Comparison of ENCODE assay signal across 11 mouse cellular contexts in the genomic region with DNA sequence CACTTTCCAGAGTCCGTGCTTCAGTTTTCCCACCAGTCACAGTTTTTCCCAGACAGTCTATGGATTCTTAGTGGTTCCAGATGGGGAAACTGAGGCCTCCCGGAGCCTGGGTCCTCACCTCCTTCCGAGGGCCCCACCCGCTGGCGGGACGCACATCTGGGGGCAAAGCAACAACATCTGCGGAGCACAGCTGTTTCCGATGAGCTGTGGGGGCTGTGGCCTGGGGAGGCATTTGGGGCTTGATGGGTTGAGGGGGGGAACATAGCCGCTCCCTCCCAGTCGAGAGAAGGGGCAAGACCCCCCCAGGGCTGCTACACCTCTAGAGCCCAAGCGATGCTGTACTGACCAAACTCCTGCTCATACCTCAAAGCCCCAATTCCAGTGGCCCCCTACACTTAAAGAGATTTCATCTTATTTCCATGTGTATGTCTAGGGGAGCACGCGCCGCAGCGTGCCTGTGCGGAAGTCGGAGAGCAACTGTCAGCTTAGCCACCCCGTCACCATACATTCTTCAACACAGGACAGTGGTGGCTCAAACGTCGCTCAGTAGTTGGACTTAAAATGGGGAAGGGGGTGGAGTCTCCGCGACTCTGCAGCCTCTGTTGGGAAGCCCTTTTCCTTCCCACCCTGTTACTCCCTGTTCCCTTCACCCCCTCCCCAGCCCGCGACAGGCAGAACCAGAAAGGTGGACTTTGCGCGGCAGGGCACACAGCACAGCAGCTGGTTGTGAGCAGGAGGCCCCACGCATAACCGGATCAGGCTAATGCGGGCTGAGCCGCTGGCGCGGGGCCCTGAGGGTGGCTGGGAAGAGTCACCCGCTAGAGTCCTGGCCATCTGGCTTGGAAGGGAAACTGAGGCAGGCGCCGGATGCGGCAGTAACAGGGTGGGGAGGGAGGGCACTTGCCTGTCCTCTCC. TPM values are rescaled to one million over a fixed set of nuclear protein-coding genes. Genes with fewer than 3 reads are reported as not detected.
DNase-seq lines count a peak whose midpoint lies in the region; ATAC-seq and TF ChIP-seq lines count a peak whose summit lies in the region.
"Had no signal": no experiment of that assay in that cellular context is flagged by ENCODE, and none has a peak within 500 bp of the region (broad histone marks: within the 10 kb centered on the region; RNA-seq: fewer than 3 reads in every experiment).

No protein-coding gene starts in this region.

- no peak overlapping the region for H3K4me2 ChIP-seq in forebrain, embryonic 11.5 days (ENCODE audit: low read depth, low read length, severe bottlenecking)
- no peak overlapping the region for H3K4me2 ChIP-seq in forebrain, embryonic 15.5 days (replicated peaks)
- peak overlapping the region; percentile 44 for H3K4me2 ChIP-seq in lung, embryonic 16.5 days (ENCODE audit: low read depth, low read length)
- peak overlapping the region; percentile 40 for H3K4me2 ChIP-seq in intestine, embryonic 16.5 days (ENCODE audit: low read depth, low read length)
- H3K4me2 ChIP-seq: forebrain, embryonic 13.5 days; neural tube, embryonic 12.5 days had no signal

- no peaks in the 10 kb centered on the region for H3K36me3 ChIP-seq in forebrain, embryonic 11.5 days (ENCODE audit: control insufficient read depth, insufficient read depth, low read length)
- no peaks in the 10 kb centered on the region for H3K36me3 ChIP-seq in forebrain, embryonic 15.5 days
- no peaks in the 10 kb centered on the region for H3K36me3 ChIP-seq in lung, embryonic 16.5 days (ENCODE audit: control insufficient read depth, insufficient read depth, low read length)
- H3K36me3 ChIP-seq in intestine, embryonic 16.5 days (ENCODE audit: control insufficient read depth, insufficient read depth, low read length) = no peaks in the 10 kb centered on the region
- H3K36me3 ChIP-seq: neural tube, embryonic 12.5 days had no signal

- no peak for TF ChIP-seq CTCF in layer of hippocampus, adult 2 months (conservative IDR thresholded peaks at IDR 0.05)

- no peak overlapping the region for H3K4me3 ChIP-seq in forebrain, embryonic 11.5 days (ENCODE audit: low read depth, low read length)
- H3K4me3 ChIP-seq in forebrain, embryonic 15.5 days = no peak overlapping the region
- peak overlapping the region; percentile 22 for H3K4me3 ChIP-seq in lung, embryonic 16.5 days (ENCODE audit: low read length)
- H3K4me3 ChIP-seq in intestine, embryonic 16.5 days (ENCODE audit: low read length) = peak overlapping the region; percentile 20
- H3K4me3 ChIP-seq in layer of hippocampus, adult 2 months = no peak overlapping the region
- H3K4me3 ChIP-seq: forebrain, embryonic 13.5 days; neural tube, embryonic 12.5 days had no signal

- H3K4me1 ChIP-seq in forebrain, embryonic 11.5 days (replicated peaks; ENCODE audit: control insufficient read depth, insufficient read depth, low read length) = peaks cover 7% of the 10 kb centered on the region; the same call in 1 of the 2 replicates
- peaks cover 11% of the 10 kb centered on the region for H3K4me1 ChIP-seq in forebrain, embryonic 15.5 days
- H3K4me1 ChIP-seq in lung, embryonic 16.5 days (replicated peaks; ENCODE audit: control insufficient read depth, insufficient read depth, low read length) = peaks cover 24% of the 10 kb centered on the region
- H3K4me1 ChIP-seq in intestine, embryonic 16.5 days (ENCODE audit: control insufficient read depth, insufficient read depth, low read length) = peaks cover 32% of the 10 kb centered on the region

- peaks cover 69% of the 10 kb centered on the region for H3K27me3 ChIP-seq in forebrain, embryonic 11.5 days (ENCODE audit: control insufficient read depth, insufficient read depth, low read length)
- peaks cover 62% of the 10 kb centered on the region for H3K27me3 ChIP-seq in forebrain, embryonic 15.5 days
- H3K27me3 ChIP-seq in lung, embryonic 16.5 days (ENCODE audit: control insufficient read depth, insufficient read depth, low read depth, low read length) = peaks cover 56% of the 10 kb centered on the region
- peaks cover 32% of the 10 kb centered on the region for H3K27me3 ChIP-seq in intestine, embryonic 16.5 days (replicated peaks; ENCODE audit: control insufficient read depth, insufficient read depth, low read length)

- WGBS in forebrain, embryonic 11.5 days = 16% methylated on average over 36 of the region's 36 CpGs
- WGBS in forebrain, embryonic 15.5 days = 17% methylated on average over 36 of the region's 36 CpGs
- 10% methylated on average over 36 of the region's 36 CpGs for WGBS in lung, embryonic 16.5 days
- 19% methylated on average over 36 of the region's 36 CpGs for WGBS in intestine, embryonic 16.5 days

- H3K27ac ChIP-seq in forebrain, embryonic 11.5 days (ENCODE audit: low read depth, low read length) = no peak overlapping the region
- H3K27ac ChIP-seq in forebrain, embryonic 15.5 days (replicated peaks) = no peak overlapping the region
- no peak overlapping the region for H3K27ac ChIP-seq in lung, embryonic 16.5 days (ENCODE audit: low read length)
- H3K27ac ChIP-seq in intestine, embryonic 16.5 days (ENCODE audit: low read length) = no peak overlapping the region
- H3K27ac ChIP-seq in layer of hippocampus, adult 2 months = no peak overlapping the region
- H3K27ac ChIP-seq: forebrain, embryonic 13.5 days; neural tube, embryonic 12.5 days had no signal

- peak; percentile 62 for DNase-seq in forebrain, embryonic 11.5 days (ENCODE audit: low spot score)
- DNase-seq in lung, postnatal 36 days = no peak
- no peak for DNase-seq in layer of hippocampus, adult 2 months (ENCODE audit: low spot score in 2 of 2)
- DNase-seq: cerebellum, adult 18-20 months had no signal

- no peak overlapping the region for H3K9ac ChIP-seq in forebrain, embryonic 11.5 days (ENCODE audit: low read length)
- H3K9ac ChIP-seq in forebrain, embryonic 15.5 days (replicated peaks) = no peak overlapping the region
- H3K9ac ChIP-seq in lung, embryonic 16.5 days (ENCODE audit: low read length) = peak overlapping the region; percentile 20
- peak overlapping the region; percentile 36 for H3K9ac ChIP-seq in intestine, embryonic 16.5 days (ENCODE audit: low read depth, low read length)
- H3K9ac ChIP-seq: forebrain, embryonic 13.5 days; neural tube, embryonic 12.5 days had no signal

- no peaks in the 10 kb centered on the region for H3K9me3 ChIP-seq in forebrain, embryonic 11.5 days (ENCODE audit: control insufficient read depth, low read length)
- H3K9me3 ChIP-seq in forebrain, embryonic 15.5 days = no peaks in the 10 kb centered on the region
- H3K9me3 ChIP-seq in lung, embryonic 16.5 days (ENCODE audit: control insufficient read depth, low read length) = no peaks in the 10 kb centered on the region
- no peaks in the 10 kb centered on the region for H3K9me3 ChIP-seq in intestine, embryonic 16.5 days (ENCODE audit: control insufficient read depth, low read length)
- H3K9me3 ChIP-seq: forebrain, embryonic 13.5 days; neural tube, embryonic 12.5 days had no signal

- ATAC-seq in forebrain, embryonic 11.5 days (replicated peaks; ENCODE audit: low FRiP score) = no peak
- no peak for ATAC-seq in forebrain, embryonic 15.5 days (replicated peaks)
- ATAC-seq in lung, embryonic 16.5 days (ENCODE audit: low read depth) = no peak
- 0 out of 2 replicates have a peak, but pooled peaks have one; percentile 8 for ATAC-seq in intestine, embryonic 16.5 days
- peak; percentile 53 for ATAC-seq in megakaryocyte progenitor cell, adult 5-6 weeks (replicated peaks; ENCODE audit: poor library complexity)
- ATAC-seq in erythroid progenitor cell, adult 5-6 weeks (replicated peaks; ENCODE audit: low FRiP score, poor library complexity, severe bottlenecking) = no peak
- ATAC-seq: forebrain, embryonic 13.5 days had no signal

RNA-seq across cellular contexts. Expression of a gene that starts 2.8 kb away (rescaled TPM):
- polyA plus RNA-seq in forebrain, embryonic 11.5 days (2014; fragmentation: Nextera tagmentation; extraction: Ambion mirVana) = 5.0 and 5.5 TPM in 2 replicates
- 0.97 and 1.2 TPM in 2 replicates for polyA plus RNA-seq in forebrain, embryonic 15.5 days (2015; fragmentation: Nextera tagmentation; extraction: Ambion mirVana)
- 5.1 and 7.3 TPM in 2 replicates for polyA plus RNA-seq in lung, embryonic 16.5 days (2015; fragmentation: Nextera tagmentation; extraction: Ambion mirVana)
- polyA plus RNA-seq in intestine, embryonic 16.5 days (2015; fragmentation: Nextera tagmentation; extraction: Ambion mirVana) = 7.0 and 7.9 TPM in 2 replicates
- total RNA-seq in megakaryocyte progenitor cell, adult 5-6 weeks (2015) = not detected in 2 replicates
- total RNA-seq in megakaryocyte progenitor cell, adult 5-6 weeks (2017) = not detected in 2 replicates
- total RNA-seq in erythroid progenitor cell, adult 5-6 weeks (2015; ENCODE audit: low replicate concordance) = not detected in 2 replicates
- not detected in 2 replicates for total RNA-seq in erythroid progenitor cell, adult 5-6 weeks (2017; ENCODE audit: low replicate concordance)
- total RNA-seq in layer of hippocampus, adult 2 months (2021) = 1 to 10 TPM; 2.5 to 3.3 TPM

RNA-seq across cellular contexts. Expression of a gene that starts 10.0 kb away (rescaled TPM):
- polyA plus RNA-seq in forebrain, embryonic 11.5 days (2014; fragmentation: Nextera tagmentation; extraction: Ambion mirVana) = 40.4 and 43.1 TPM in 2 replicates
- 72.1 and 74.3 TPM in 2 replicates for polyA plus RNA-seq in forebrain, embryonic 15.5 days (2015; fragmentation: Nextera tagmentation; extraction: Ambion mirVana)
- polyA plus RNA-seq in lung, embryonic 16.5 days (2015; fragmentation: Nextera tagmentation; extraction: Ambion mirVana) = 40.8 and 43.6 TPM in 2 replicates
- polyA plus RNA-seq in intestine, embryonic 16.5 days (2015; fragmentation: Nextera tagmentation; extraction: Ambion mirVana) = 37.6 and 40.0 TPM in 2 replicates
- 11.2 and 11.7 TPM in 2 replicates for total RNA-seq in megakaryocyte progenitor cell, adult 5-6 weeks (2015)
- total RNA-seq in megakaryocyte progenitor cell, adult 5-6 weeks (2017) = 19.2 and 20.4 TPM in 2 replicates
- 6.5 and 7.1 TPM in 2 replicates for total RNA-seq in erythroid progenitor cell, adult 5-6 weeks (2015; ENCODE audit: low replicate concordance)
- 3.0 and 5.4 TPM in 2 replicates for total RNA-seq in erythroid progenitor cell, adult 5-6 weeks (2017; ENCODE audit: low replicate concordance)
- total RNA-seq in layer of hippocampus, adult 2 months (2021) = 10 to 100 TPM; 73.9 to 74.4 TPM

RNA-seq across cellular contexts. Expression of a gene that starts 15.5 kb away (rescaled TPM):
- polyA plus RNA-seq in forebrain, embryonic 11.5 days (2014; fragmentation: Nextera tagmentation; extraction: Ambion mirVana) = 1.3 and 1.8 TPM in 2 replicates
- polyA plus RNA-seq in forebrain, embryonic 15.5 days (2015; fragmentation: Nextera tagmentation; extraction: Ambion mirVana) = 0.66 and 0.73 TPM in 2 replicates
- 0.84 and 1.5 TPM in 2 replicates for polyA plus RNA-seq in lung, embryonic 16.5 days (2015; fragmentation: Nextera tagmentation; extraction: Ambion mirVana)
- polyA plus RNA-seq in intestine, embryonic 16.5 days (2015; fragmentation: Nextera tagmentation; extraction: Ambion mirVana) = 0.84 and 1.6 TPM in 2 replicates
- total RNA-seq in megakaryocyte progenitor cell, adult 5-6 weeks (2015) = 2.0 and 3.2 TPM in 2 replicates
- total RNA-seq in megakaryocyte progenitor cell, adult 5-6 weeks (2017) = 0.92 and 1.6 TPM in 2 replicates
- total RNA-seq in erythroid progenitor cell, adult 5-6 weeks (2015; ENCODE audit: low replicate concordance) = not detected in 2 replicates
- not detected in 2 replicates for total RNA-seq in erythroid progenitor cell, adult 5-6 weeks (2017; ENCODE audit: low replicate concordance)
- 1 to 10 TPM in 1 of 2 experiments, under 1 TPM in 1; 0.79 to 1.9 TPM for total RNA-seq in layer of hippocampus, adult 2 months (2021)

RNA-seq across cellular contexts. Expression of a gene that starts 36.7 kb away (rescaled TPM):
- polyA plus RNA-seq in forebrain, embryonic 11.5 days (2014; fragmentation: Nextera tagmentation; extraction: Ambion mirVana) = 14.1 and 21.4 TPM in 2 replicates
- 18.4 and 20.3 TPM in 2 replicates for polyA plus RNA-seq in forebrain, embryonic 15.5 days (2015; fragmentation: Nextera tagmentation; extraction: Ambion mirVana)
- polyA plus RNA-seq in lung, embryonic 16.5 days (2015; fragmentation: Nextera tagmentation; extraction: Ambion mirVana) = 15.4 and 18.2 TPM in 2 replicates
- 15.7 and 16.6 TPM in 2 replicates for polyA plus RNA-seq in intestine, embryonic 16.5 days (2015; fragmentation: Nextera tagmentation; extraction: Ambion mirVana)
- total RNA-seq in megakaryocyte progenitor cell, adult 5-6 weeks (2015) = 8.5 and 12.5 TPM in 2 replicates
- 4.2 and 6.5 TPM in 2 replicates for total RNA-seq in megakaryocyte progenitor cell, adult 5-6 weeks (2017)
- 2.1 and 2.2 TPM in 2 replicates for total RNA-seq in erythroid progenitor cell, adult 5-6 weeks (2015; ENCODE audit: low replicate concordance)
- not detected in 2 replicates for total RNA-seq in erythroid progenitor cell, adult 5-6 weeks (2017; ENCODE audit: low replicate concordance)
- total RNA-seq in layer of hippocampus, adult 2 months (2021) = 10 to 100 TPM; 10.2 to 12.5 TPM

RNA-seq across cellular contexts. Expression of a gene that starts 37.0 kb away (rescaled TPM):
- 292 and 332 TPM in 2 replicates for polyA plus RNA-seq in forebrain, embryonic 11.5 days (2014; fragmentation: Nextera tagmentation; extraction: Ambion mirVana)
- polyA plus RNA-seq in forebrain, embryonic 15.5 days (2015; fragmentation: Nextera tagmentation; extraction: Ambion mirVana) = 425 and 444 TPM in 2 replicates
- 424 and 435 TPM in 2 replicates for polyA plus RNA-seq in lung, embryonic 16.5 days (2015; fragmentation: Nextera tagmentation; extraction: Ambion mirVana)
- 527 and 530 TPM in 2 replicates for polyA plus RNA-seq in intestine, embryonic 16.5 days (2015; fragmentation: Nextera tagmentation; extraction: Ambion mirVana)
- 102 and 151 TPM in 2 replicates for total RNA-seq in megakaryocyte progenitor cell, adult 5-6 weeks (2015)
- 92.1 and 131 TPM in 2 replicates for total RNA-seq in megakaryocyte progenitor cell, adult 5-6 weeks (2017)
- total RNA-seq in erythroid progenitor cell, adult 5-6 weeks (2015; ENCODE audit: low replicate concordance) = 46.5 and 90.1 TPM in 2 replicates
- 54.2 and 67.9 TPM in 2 replicates for total RNA-seq in erythroid progenitor cell, adult 5-6 weeks (2017; ENCODE audit: low replicate concordance)
- total RNA-seq in layer of hippocampus, adult 2 months (2021) = 100 to 1,000 TPM; 196 to 229 TPM

Comparison
In these comparisons a context has a peak if more than half of its experiments do, and no peak if none do; other contexts are left out.
1. ATAC-seq: peak in intestine, embryonic 16.5 days (single experiment) and megakaryocyte progenitor cell, adult 5-6 weeks (single experiment); none in forebrain, embryonic 11.5 days (single experiment), forebrain, embryonic 15.5 days (single experiment), lung, embryonic 16.5 days (single experiment) and erythroid progenitor cell, adult 5-6 weeks (single experiment).
2. H3K4me2 ChIP-seq: peak in lung, embryonic 16.5 days (single experiment) and intestine, embryonic 16.5 days (single experiment); none in forebrain, embryonic 11.5 days (single experiment) and forebrain, embryonic 15.5 days (single experiment).
3. H3K4me3 ChIP-seq: peak in lung, embryonic 16.5 days (single experiment) and intestine, embryonic 16.5 days (single experiment); none in forebrain, embryonic 11.5 days (single experiment), forebrain, embryonic 15.5 days (single experiment) and layer of hippocampus, adult 2 months (single experiment).
4. H3K9ac ChIP-seq: peak in lung, embryonic 16.5 days (single experiment) and intestine, embryonic 16.5 days (single experiment); none in forebrain, embryonic 11.5 days (single experiment) and forebrain, embryonic 15.5 days (single experiment).